Mouse (Mus musculus) ES-E14 (cell line): ENCODE measurements around the gene Stat2.

Experiments
- CHD2 ChIP-seq: IDR thresholded peaks from 2 replicates; pipeline ENCODE4 v1.6.1; 2014; ENCODE audit warnings: mild to moderate bottlenecking, low read depth, low read length, inconsistent platforms
- HCFC1 ChIP-seq: IDR thresholded peaks from 2 replicates; pipeline ENCODE4 v1.6.1; 2012; ENCODE audit warnings: low read length, inconsistent platforms, borderline replicate concordance; ENCODE audit not compliant: insufficient read depth
- MAFK ChIP-seq: IDR thresholded peaks from 2 replicates; pipeline ENCODE4 v1.6.1; 2014; ENCODE audit warnings: mild to moderate bottlenecking, low read depth, low read length, inconsistent platforms; ENCODE audit not compliant: insufficient read depth
- ZNF384 ChIP-seq: IDR thresholded peaks from 2 replicates; pipeline ENCODE4 v1.6.1; 2012; ENCODE audit warnings: low read depth, low read length, inconsistent platforms

DNA sequence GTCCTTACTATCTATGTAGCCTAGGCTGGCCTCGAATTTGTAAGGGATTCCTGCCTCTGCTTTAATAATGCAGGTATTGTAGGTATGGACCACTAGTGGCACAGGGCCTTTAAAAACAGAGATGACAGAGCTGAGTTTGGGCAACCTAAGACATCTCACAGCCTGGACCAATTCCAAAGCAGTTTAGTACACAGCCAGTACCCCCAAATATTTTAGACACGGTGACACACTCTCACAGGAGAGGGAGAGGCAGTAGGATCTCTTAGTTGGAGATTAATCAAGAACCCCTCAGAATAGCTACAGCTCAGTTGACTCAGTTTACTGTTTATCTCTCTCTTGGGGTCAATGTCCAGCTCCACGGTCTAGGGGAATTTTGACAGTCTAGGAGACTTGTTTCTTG, 32.0 kb downstream of the Stat2 start:
- TF ChIP-seq MAFK (no peak), CHD2 (no peak), HCFC1 (no peak), ZNF384 (no peak)
